Mouse (Mus musculus) adipocyte (in vitro differentiated cells): Measurements from ENCODE around the gene Sh3pxd2a.

Experiments
- DNase-seq: peaks from one replicate; pipeline ENCODE4 v3.0.0-alpha.2; 2016; ENCODE audit warnings: low spot score

Sh3pxd2a gene

DNA sequence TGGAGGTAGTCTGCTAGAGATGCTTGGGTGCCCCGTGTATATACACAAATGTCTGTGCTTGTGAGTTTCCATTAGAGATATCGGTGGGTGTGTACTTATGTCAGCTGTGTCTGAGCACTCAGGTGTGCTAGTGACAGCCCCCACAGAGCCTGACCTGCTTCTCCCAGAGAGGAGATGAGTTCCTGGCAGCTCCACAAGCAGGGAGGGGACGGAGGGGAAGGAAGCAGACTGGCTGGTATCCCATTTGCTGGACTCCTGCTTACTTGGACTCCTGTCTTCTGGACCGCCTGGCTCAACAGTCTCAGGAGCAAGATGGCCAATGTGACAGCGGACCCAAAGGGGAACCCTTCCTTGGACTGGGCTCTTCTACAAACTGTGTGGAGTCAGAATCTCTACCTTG, 234.7 kb downstream of the Sh3pxd2a start:
- no peak for DNase-seq

DNA sequence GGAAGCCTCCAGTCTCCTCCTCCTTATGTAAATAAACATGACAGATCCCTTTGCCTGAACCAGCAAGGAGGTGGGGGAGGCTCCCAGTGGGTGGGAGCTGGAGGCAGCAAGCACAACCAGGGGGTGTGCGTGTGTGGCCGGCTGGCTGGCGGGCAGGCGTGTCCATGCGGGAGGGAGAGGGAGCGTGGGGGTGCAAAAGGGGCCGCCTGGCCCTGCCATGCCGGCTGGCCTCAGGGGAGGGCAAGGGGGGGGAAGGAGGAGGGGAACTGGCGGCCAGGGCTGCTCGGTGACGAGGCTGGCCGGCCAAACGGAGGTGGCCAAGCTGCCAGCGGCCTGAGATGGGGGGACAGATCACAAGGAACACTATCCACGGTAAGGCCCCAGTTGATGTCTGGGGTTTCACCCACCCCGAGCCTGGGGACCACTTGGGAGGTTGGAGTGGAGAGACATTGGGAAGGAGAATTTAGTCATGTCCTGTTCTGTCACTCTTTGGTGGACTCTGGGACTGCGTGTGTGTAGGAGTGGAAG, 235.4 kb downstream of the Sh3pxd2a start:
- DNase-seq, result no peak

DNA sequence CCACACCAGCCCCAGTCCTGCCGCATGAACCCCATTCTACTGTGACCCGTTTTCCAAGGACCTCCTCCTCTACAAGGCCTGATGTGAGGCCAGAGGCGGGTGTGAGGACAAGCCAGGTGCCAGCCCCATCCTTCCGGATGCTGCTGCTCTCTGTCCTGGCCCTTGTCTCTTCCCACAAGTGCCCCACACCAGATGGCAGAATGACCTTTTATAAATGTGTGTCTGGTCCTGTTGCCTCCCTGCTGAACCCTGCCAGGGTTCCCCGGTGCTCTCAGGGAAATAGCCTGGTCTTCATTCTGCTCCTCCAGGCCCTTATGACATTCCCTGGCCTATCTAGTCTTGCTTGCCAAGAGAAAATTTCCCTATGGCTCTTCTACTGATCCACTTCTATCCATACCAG, 238.4 kb downstream of the Sh3pxd2a start:
- no peak for DNase-seq

DNA sequence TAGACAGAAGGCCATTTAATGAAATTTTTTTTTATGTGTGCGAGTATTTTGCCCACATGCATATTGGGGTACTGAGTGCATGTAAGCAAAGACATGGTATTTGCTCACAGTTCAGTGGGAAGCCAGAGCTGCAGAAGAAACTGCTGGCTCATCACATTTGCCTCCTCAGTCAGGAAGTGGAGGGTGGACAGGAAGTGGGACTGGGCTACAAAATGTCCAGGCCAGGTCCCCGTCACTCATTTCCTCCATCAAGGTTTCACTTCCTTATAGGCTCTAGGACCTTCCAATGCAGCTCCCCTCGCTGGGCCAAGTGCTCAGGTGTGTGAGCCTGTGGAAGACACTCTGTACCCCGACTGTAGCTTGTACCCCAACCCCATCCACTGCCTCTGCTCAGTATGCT, 239.5 kb downstream of the Sh3pxd2a start:
- DNase-seq, result no peak

DNA sequence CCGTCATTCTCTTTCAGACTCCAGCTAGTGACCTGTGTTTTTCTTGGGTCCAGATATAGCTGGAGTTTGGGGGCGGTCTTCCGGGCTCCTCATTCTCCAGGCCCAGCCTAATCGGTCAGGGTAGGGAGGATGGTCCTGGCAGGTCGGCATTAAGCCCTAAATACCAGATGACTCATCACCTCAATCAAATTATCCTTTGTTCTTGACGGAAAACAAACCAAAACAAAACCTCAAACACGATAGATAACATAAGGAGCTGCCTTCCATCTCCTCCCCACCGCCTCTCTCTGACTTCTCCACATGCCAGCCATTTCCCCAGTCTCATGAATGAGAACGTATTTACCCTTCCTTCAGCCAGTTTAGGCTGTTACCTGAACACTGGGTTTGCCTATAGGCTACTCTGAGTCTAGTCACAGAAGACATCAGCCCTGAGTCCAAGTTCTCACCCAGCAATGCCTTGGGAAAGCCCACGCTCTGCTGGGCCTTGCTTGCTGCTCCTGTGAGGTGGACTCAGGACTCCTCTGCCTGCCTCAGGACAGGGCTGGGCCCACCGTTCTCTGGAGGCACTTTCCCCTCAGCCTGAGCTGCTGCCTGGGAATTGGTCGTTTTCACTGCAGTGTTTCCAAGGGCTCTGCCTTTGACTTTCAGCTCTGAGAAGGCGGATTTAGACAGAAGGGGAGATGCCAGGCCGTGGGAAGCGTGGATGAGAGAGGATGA, 241.2 kb downstream of the Sh3pxd2a start:
- no peak for DNase-seq

DNA sequence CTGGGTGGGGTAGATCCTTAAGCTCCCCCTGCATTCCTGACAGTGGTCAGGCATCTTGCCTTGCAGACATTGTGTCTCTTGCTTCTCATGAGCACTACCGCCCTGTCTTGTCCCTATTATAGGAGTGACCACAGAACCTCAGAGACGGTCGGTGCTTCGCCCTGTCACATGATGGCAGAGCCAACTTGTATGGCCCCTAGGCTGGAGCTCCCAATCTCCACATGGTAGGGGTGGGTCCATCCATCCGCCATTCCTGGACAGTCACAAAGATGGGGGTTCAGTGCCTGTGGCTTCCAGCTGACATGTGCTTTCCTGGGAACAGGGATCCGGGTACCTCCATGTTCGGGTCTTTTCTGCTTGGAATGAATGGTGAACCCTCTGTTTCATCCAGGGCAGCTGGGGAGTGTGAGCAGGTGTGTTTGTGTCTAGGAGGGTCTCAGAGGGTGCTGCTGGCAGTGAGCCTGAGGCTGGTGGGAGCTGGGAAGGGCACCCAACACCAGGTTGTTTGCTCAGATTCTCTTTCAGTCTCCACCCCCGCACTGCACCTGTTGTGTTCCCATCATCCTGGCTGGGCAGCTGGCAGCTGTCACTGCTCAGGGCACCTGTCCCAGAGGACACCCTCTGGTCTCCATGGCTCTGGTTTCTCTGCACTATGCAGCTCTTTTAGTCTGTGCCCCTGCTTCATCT, 241.9 kb downstream of the Sh3pxd2a start:
- no peak for DNase-seq

DNA sequence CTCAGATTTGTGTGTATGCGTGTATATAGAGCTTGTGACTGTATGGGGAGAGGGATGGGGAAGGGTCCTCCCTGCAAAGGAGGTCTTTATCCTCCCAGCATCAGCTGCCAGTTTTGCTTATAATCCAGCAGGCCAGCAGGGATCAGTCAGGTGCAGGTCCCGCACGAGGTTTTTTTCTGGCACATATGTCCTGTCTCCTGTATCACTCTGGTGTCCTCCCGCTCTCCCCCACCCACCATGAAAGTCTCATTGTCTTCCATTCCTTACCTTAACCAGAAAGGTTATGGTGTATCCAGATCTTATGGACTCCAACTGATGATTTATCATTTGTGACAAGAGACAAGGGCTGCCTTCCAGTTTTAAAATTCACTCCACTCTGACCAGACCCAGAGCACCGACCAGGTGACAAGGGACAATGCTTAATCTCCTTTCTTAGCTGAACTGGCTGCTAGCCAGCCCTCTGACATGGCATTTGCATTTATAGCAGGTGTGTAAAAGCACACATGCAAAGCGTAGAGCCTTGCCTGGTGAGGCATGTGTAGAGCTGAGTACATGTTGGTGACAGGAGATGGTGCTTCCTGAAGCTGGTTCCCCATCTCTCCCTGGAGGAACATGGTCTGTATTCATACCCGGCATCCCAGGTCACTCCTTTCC, 242.6 kb downstream of the Sh3pxd2a start:
- DNase-seq, result no peak

DNA sequence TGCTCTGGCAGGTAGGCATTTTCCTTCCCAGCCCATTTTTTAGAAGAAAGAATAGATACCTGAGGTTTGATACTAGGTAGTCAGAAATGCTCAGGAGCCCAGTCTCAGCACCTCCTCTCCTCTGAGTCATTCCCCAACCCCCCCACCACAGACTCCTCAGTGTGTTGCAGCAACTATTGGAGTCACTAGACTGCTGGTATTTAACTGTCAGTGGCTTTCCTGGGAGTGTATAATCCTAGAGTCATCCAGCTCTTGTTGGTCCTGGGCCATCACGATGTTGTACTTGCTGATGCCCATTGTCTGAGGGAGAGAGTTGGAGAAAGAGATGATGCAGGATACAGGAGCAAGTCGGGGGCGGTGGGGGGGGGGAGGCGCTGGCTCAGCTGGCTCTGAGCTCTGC, 243.2 kb downstream of the Sh3pxd2a start:
- DNase-seq, result no peak

DNA sequence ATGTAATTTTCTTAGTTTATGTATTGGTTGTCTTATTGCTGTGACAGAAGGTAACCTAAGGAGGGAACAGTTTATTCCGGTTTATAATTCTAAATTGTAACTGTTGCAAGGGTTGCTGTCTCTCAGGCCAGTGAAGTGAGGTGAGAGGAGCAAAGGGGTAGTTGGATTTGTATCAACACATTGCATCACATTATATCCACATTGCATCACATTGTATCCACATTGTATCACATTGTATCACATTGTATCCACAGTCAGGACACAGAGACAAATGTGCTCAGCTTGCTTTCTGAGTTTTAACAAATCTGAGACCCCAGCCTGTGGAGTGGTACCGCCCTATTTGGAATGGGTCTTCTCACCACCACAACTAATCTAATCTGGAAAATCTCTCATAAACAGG, 244.0 kb downstream of the Sh3pxd2a start:
- DNase-seq, result no peak

DNA sequence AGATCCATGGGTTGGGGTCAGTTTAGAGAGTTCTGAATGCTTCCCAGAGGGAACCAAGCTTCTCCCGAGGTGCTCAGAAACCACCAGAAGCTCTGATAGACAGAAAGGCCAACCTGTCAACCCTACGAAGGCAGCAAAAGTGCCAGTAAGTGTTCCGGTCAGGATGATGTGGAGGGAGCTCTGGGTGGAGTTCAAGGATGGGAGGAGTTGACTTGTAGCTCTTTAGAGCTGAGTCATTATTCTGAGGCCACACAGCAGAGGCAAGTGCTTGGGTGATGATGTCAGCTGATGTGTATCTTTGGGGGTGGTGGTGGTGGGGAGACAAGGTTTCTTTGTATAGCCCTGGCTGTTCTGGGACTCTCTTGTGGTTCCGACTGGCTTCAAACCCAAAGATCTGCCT, 244.6 kb downstream of the Sh3pxd2a start:
- DNase-seq, result no peak

DNA sequence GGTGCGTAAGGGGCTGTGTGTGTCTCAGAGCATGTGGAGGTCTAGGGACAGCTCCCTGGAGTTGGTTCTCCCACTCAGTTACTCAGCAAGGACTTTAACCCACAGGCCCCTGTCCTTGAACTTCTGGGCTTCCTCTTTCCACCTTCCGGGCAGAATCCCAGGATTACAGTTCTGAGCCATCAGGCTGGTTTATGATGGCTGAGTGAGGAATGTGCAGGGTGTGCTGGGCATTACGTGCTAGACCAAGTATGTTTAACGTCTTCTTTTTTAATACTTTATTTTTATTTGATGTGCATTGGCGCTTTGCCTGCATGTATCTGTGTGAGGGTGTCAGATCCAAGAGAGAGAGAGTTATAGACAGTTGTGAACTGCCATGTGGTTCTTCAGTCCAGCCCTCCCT, 247.4 kb downstream of the Sh3pxd2a start:
- no peak for DNase-seq

DNA sequence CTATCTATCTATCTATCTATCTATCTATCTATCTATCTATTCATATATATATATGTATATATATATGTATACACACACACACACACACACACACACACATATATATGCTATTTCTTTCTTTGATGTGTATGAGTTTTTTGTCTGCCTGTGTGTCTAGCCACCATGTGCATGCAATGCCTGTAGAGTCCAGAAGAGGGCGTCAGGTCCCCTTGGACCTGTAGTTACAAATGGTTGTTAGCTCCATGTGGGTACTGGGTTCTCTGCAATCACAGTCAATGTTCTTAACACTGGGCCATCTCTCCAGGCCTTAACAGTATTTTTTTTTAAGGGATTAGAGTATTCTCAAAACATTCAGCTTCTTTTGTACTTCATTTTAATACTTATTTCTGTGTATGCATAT, 250.7 kb downstream of the Sh3pxd2a start:
- no peak for DNase-seq

DNA sequence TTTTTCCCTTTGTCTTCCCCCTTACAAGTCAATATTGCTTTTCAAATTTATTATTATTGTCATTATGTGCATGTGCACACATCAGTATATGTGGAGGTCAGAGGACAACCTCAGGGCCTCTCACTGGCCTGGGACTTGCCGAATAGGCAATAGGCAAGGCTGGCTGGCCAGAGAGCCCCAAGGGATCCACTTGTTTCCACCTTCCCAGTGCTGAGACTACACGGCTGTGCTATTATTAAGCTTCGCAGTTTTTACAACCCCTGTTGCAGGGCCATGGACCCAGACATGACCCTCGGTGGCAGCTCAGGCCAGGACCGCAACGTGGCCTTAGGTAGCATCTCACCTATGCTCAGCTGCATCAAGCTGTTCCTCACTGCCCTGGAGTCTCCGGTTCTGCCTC, 251.8 kb downstream of the Sh3pxd2a start:
- DNase-seq, result no peak

DNA sequence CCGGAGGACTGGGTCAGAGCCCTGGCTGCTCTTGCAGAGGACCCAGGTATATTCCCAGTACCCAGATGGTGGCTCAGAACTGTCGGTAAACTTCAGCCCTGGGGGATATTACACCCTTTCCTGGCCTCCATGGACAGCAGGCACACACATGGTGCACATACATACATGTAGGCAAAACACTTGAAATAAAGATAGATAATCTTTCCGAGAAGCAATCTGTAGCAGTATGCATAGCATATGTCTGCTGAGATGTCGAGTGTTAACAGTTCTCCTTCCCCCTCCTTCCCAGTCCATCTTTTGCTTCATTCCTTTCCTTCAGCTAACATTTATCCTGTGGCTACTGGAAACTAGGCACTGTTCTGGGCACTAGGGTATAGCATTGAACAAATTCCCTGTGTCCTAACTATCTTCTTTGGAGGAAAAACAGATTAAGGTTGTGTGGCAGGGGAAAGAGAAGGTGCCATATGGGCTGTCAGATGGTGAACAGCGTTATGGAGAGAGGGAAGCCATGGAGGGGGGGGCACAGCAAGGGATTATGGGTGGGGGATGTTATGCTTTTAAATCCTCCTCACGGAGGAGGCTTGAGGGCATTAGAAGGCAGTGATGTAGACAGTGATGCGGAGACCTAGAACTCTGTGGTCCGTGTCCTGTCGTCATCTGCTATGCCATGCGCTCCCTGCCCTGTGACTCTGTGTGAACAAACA, 252.4 kb downstream of the Sh3pxd2a start:
- DNase-seq, result no peak

DNA sequence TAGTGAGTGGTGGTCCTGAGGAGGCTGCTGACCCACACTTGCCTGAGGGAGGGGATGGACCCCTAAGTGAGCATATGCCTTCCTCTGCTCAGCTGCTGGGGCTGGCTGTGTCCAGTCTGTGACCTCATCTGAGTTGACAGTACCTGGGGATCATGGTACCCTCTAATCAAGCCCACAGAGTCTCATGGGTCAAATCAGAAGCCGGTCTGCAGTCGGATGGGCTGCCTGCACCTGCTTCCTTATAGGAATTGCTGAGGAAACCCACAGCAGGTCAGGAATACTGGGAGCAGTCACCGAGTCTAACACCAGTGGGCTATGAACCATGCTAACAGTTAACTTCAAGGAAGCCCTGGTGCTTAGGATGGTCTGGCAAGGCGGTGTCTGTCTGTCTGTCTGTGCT, 253.8 kb downstream of the Sh3pxd2a start:
- DNase-seq, result no peak
